Mouse (Mus musculus): ENCODE measurements around the gene Ehmt2. TPM values are rescaled to one million over a fixed set of nuclear protein-coding genes. Genes with fewer than 3 reads are reported as not detected.
A peak's percentile ranks its signal among the peaks of the same experiment; 100 is the strongest.

Ehmt2 gene
- polyA plus RNA-seq, 1 experiment from 2014 or later = 61.0 TPM

- H3K4me3 ChIP-seq (ENCODE audit: low read depth, low read length) = no peak overlapping the region
- DNase-seq (ENCODE audit: low spot score) = no peak
- H3K4me1 ChIP-seq (ENCODE audit: control insufficient read depth, insufficient read depth, low read length) = no peaks in the 10 kb centered on the region
- no peaks in the 10 kb centered on the region for H3K27me3 ChIP-seq (replicated peaks; ENCODE audit: control insufficient read depth, insufficient read depth, low read length)
- 70% methylated on average over 13 of the region's 13 CpGs for WGBS
- no peak overlapping the region for H3K4me2 ChIP-seq (ENCODE audit: low read depth, low read length)
- H3K9ac ChIP-seq (ENCODE audit: low read depth, low read length) = no peak overlapping the region
- H3K27ac ChIP-seq (replicated peaks; ENCODE audit: low read depth, low read length) = no peak overlapping the region
- H3K9me3 ChIP-seq (ENCODE audit: control insufficient read depth, low read length) = no peaks in the 10 kb centered on the region
- 0 out of 2 replicates have a peak, but pooled peaks cover 6% of the 10 kb centered on the region for H3K36me3 ChIP-seq (ENCODE audit: control insufficient read depth, insufficient read depth, low read length)
- no peak for ATAC-seq (ENCODE audit: low read depth)
Observed at GRCm38 (mm10) chr17:34861704-34862415, 36.4 kb upstream of the Ehmt2 start.

GRCm38 (mm10) chr17:34862416-34863081 lies 35.7 kb upstream of the Ehmt2 start, which contains the start of gene Cfb:
Cfb (minus strand) TSS chr17:34862518.
- H3K4me2 ChIP-seq (ENCODE audit: low read depth, low read length) = no peak within 1 kb of the TSS
- H3K4me1 ChIP-seq (ENCODE audit: control insufficient read depth, insufficient read depth, low read length) = no peaks in the 10 kb centered on the region
- no peak within 1 kb of the TSS for H3K4me3 ChIP-seq (ENCODE audit: low read depth, low read length)
- ATAC-seq (ENCODE audit: low read depth) (no peak), DNase-seq (ENCODE audit: low spot score) (no peak)
- H3K36me3 ChIP-seq (ENCODE audit: control insufficient read depth, insufficient read depth, low read length) = 0 out of 2 replicates have a peak, but pooled peaks cover 3% of the 10 kb centered on the region
- H3K27ac ChIP-seq (replicated peaks; ENCODE audit: low read depth, low read length) = no peak within 1 kb of the TSS
- H3K9ac ChIP-seq (ENCODE audit: low read depth, low read length) = no peak within 1 kb of the TSS
- H3K27me3 ChIP-seq (replicated peaks; ENCODE audit: control insufficient read depth, insufficient read depth, low read length) = no peaks in the 10 kb centered on the region
- H3K9me3 ChIP-seq (ENCODE audit: control insufficient read depth, low read length) = no peaks in the 10 kb centered on the region
- 68% methylated on average over 8 of the region's 8 CpGs for WGBS

GRCm38 (mm10) chr17:34865981-34866380 lies 32.3 kb upstream of the Ehmt2 start:
- ATAC-seq (ENCODE audit: low read depth) = no peak
- H3K4me3 ChIP-seq (ENCODE audit: low read depth, low read length) = no peak overlapping the region

GRCm38 (mm10) chr17:34874321-34874720 lies 23.9 kb upstream of the Ehmt2 start:
- H3K36me3 ChIP-seq (ENCODE audit: control insufficient read depth, insufficient read depth, low read length) = no peaks in the 10 kb centered on the region
- H3K9ac ChIP-seq (ENCODE audit: low read depth, low read length) = no peak overlapping the region
- ATAC-seq (ENCODE audit: low read depth) (no peak), DNase-seq (ENCODE audit: low spot score) (no peak)
- no peaks in the 10 kb centered on the region for H3K9me3 ChIP-seq (ENCODE audit: control insufficient read depth, low read length)
- H3K27ac ChIP-seq (replicated peaks; ENCODE audit: low read depth, low read length) = no peak overlapping the region
- WGBS = 90% methylated on average over 6 of the region's 6 CpGs
- no peak overlapping the region for H3K4me3 ChIP-seq (ENCODE audit: low read depth, low read length)
- no peak overlapping the region for H3K4me2 ChIP-seq (ENCODE audit: low read depth, low read length)
- H3K4me1 ChIP-seq (ENCODE audit: control insufficient read depth, insufficient read depth, low read length) = peaks cover 1% of the 10 kb centered on the region; the same call in 1 of the 2 replicates
- no peaks in the 10 kb centered on the region for H3K27me3 ChIP-seq (replicated peaks; ENCODE audit: control insufficient read depth, insufficient read depth, low read length)

More at GRCm38 (mm10) chr17:34865981-34866380, 32.3 kb upstream of the Ehmt2 start:
- Histone ChIP-seq H3K27ac (replicated peaks; ENCODE audit: low read depth, low read length) (no peak overlapping the region), H3K9me3 (ENCODE audit: control insufficient read depth, low read length) (no peaks in the 10 kb centered on the region), H3K4me2 (ENCODE audit: low read depth, low read length) (no peak overlapping the region), H3K27me3 (replicated peaks; ENCODE audit: control insufficient read depth, insufficient read depth, low read length) (no peaks in the 10 kb centered on the region), H3K36me3 (ENCODE audit: control insufficient read depth, insufficient read depth, low read length) (no peaks in the 10 kb centered on the region), H3K4me1 (ENCODE audit: control insufficient read depth, insufficient read depth, low read length) (no peaks in the 10 kb centered on the region), H3K9ac (ENCODE audit: low read depth, low read length) (no peak overlapping the region)
- DNase-seq (ENCODE audit: low spot score) = no peak
- WGBS = 51% methylated on average over 7 of the region's 7 CpGs

GRCm38 (mm10) chr17:34879336-34879879 lies 18.9 kb upstream of the Ehmt2 start, which contains the start of gene Zbtb12:
Zbtb12 (plus strand) TSS chr17:34879483.
- H3K4me3 ChIP-seq (ENCODE audit: low read depth, low read length) = no peak within 1 kb of the TSS
- WGBS = 48% methylated on average over 11 of the region's 11 CpGs
- peak; percentile 60; the same call in 1 of the 2 replicates for ATAC-seq (ENCODE audit: low read depth)
- H3K27ac ChIP-seq (replicated peaks; ENCODE audit: low read depth, low read length) = 0 out of 2 replicates have a peak within 1 kb of the TSS, but pooled peaks have one; percentile 39
- no peaks in the 10 kb centered on the region for H3K36me3 ChIP-seq (ENCODE audit: control insufficient read depth, insufficient read depth, low read length)
- peaks cover 13% of the 10 kb centered on the region; the same call in 1 of the 2 replicates for H3K4me1 ChIP-seq (ENCODE audit: control insufficient read depth, insufficient read depth, low read length)
- no peaks in the 10 kb centered on the region for H3K27me3 ChIP-seq (replicated peaks; ENCODE audit: control insufficient read depth, insufficient read depth, low read length)
- DNase-seq (ENCODE audit: low spot score) = peak; percentile 33
- H3K9me3 ChIP-seq (ENCODE audit: control insufficient read depth, low read length) = no peaks in the 10 kb centered on the region
- no peak within 1 kb of the TSS; the same call in 1 of the 2 replicates for H3K9ac ChIP-seq (ENCODE audit: low read depth, low read length)
- peak within 1 kb of the TSS; percentile 23 for H3K4me2 ChIP-seq (ENCODE audit: low read depth, low read length)

- Histone ChIP-seq H3K4me2 (ENCODE audit: low read depth, low read length) (no peak overlapping the region), H3K9me3 (ENCODE audit: control insufficient read depth, low read length) (no peaks in the 10 kb centered on the region), H3K36me3 (ENCODE audit: control insufficient read depth, insufficient read depth, low read length) (no peaks in the 10 kb centered on the region)
Observed at GRCm38 (mm10) chr17:34881166-34881565, 17.1 kb upstream of the Ehmt2 start.

GRCm38 (mm10) chr17:34881683-34882310 lies 16.5 kb upstream of the Ehmt2 start, which contains the start of gene Gm20547:
Gm20547 (minus strand) TSS chr17:34882042.
- Histone ChIP-seq H3K27ac (replicated peaks; ENCODE audit: low read depth, low read length) (no peak within 1 kb of the TSS), H3K9me3 (ENCODE audit: control insufficient read depth, low read length) (no peaks in the 10 kb centered on the region), H3K4me3 (ENCODE audit: low read depth, low read length) (peak within 1 kb of the TSS; percentile 17; the same call in 1 of the 2 replicates), H3K36me3 (ENCODE audit: control insufficient read depth, insufficient read depth, low read length) (no peaks in the 10 kb centered on the region), H3K27me3 (replicated peaks; ENCODE audit: control insufficient read depth, insufficient read depth, low read length) (no peaks in the 10 kb centered on the region), H3K4me1 (ENCODE audit: control insufficient read depth, insufficient read depth, low read length) (peaks cover 13% of the 10 kb centered on the region; the same call in 1 of the 2 replicates), H3K9ac (ENCODE audit: low read depth, low read length) (peak within 1 kb of the TSS; percentile 49; the same call in 1 of the 2 replicates), H3K4me2 (ENCODE audit: low read depth, low read length) (peak within 1 kb of the TSS; percentile 37)
- no peak for DNase-seq (ENCODE audit: low spot score)
- ATAC-seq (ENCODE audit: low read depth) = no peak
- 5% methylated on average over 15 of the region's 15 CpGs for WGBS

More at GRCm38 (mm10) chr17:34881166-34881565, 17.1 kb upstream of the Ehmt2 start:
- DNase-seq (ENCODE audit: low spot score) (no peak), ATAC-seq (ENCODE audit: low read depth) (no peak)
- Histone ChIP-seq H3K27ac (replicated peaks; ENCODE audit: low read depth, low read length) (no peak overlapping the region), H3K4me1 (ENCODE audit: control insufficient read depth, insufficient read depth, low read length) (peaks cover 13% of the 10 kb centered on the region; the same call in 1 of the 2 replicates), H3K27me3 (replicated peaks; ENCODE audit: control insufficient read depth, insufficient read depth, low read length) (no peaks in the 10 kb centered on the region), H3K4me3 (ENCODE audit: low read depth, low read length) (no peak overlapping the region), H3K9ac (ENCODE audit: low read depth, low read length) (no peak overlapping the region)

- Histone ChIP-seq H3K4me3 (ENCODE audit: low read depth, low read length) (no peak overlapping the region), H3K9ac (ENCODE audit: low read depth, low read length) (no peak overlapping the region), H3K36me3 (ENCODE audit: control insufficient read depth, insufficient read depth, low read length) (no peaks in the 10 kb centered on the region), H3K9me3 (ENCODE audit: control insufficient read depth, low read length) (no peaks in the 10 kb centered on the region), H3K4me1 (ENCODE audit: control insufficient read depth, insufficient read depth, low read length) (peaks cover 13% of the 10 kb centered on the region; the same call in 1 of the 2 replicates), H3K27me3 (replicated peaks; ENCODE audit: control insufficient read depth, insufficient read depth, low read length) (no peaks in the 10 kb centered on the region), H3K27ac (replicated peaks; ENCODE audit: low read depth, low read length) (0 out of 2 replicates have a peak overlapping the region, but pooled peaks have one; percentile 34), H3K4me2 (ENCODE audit: low read depth, low read length) (no peak overlapping the region)
- ATAC-seq (ENCODE audit: low read depth) (no peak), DNase-seq (ENCODE audit: low spot score) (no peak)
- WGBS = 60% methylated on average over 3 of the region's 3 CpGs
Observed at GRCm38 (mm10) chr17:34883332-34883731, 14.9 kb upstream of the Ehmt2 start.
